Mouse (Mus musculus) activated CD4-positive, CD25-positive, alpha-beta regulatory T cell, adult 4 months (primary cell): ENCODE measurements around the gene Faah. TPM values are rescaled to one million over a fixed set of nuclear protein-coding genes. Genes with fewer than 3 reads are reported as not detected.

ENCODE experiments used
- ATAC-seq: one replicate; pipeline ENCODE4 v1.8.0; 2017
- polyA plus RNA-seq, 2 experiments: library from polyadenylated mRNA; unstranded; fragments of 100-300 nt; shearing (Covaris generic); gene quantifications; one replicate each; pipeline ENCODE4 v1.2.1; 2017

Gene Faah
- polyA plus RNA-seq, 2 experiments from 2014 or later = 35.9 to 43.4 TPM

- ATAC-seq = no peak
Observed at GRCm38 (mm10) chr4:115941242-115941820, 76.4 kb downstream of the Faah start.

GRCm38 (mm10) chr4:115940681-115941080 is 77.0 kb downstream of the Faah start:
- no peak for ATAC-seq

DNA sequence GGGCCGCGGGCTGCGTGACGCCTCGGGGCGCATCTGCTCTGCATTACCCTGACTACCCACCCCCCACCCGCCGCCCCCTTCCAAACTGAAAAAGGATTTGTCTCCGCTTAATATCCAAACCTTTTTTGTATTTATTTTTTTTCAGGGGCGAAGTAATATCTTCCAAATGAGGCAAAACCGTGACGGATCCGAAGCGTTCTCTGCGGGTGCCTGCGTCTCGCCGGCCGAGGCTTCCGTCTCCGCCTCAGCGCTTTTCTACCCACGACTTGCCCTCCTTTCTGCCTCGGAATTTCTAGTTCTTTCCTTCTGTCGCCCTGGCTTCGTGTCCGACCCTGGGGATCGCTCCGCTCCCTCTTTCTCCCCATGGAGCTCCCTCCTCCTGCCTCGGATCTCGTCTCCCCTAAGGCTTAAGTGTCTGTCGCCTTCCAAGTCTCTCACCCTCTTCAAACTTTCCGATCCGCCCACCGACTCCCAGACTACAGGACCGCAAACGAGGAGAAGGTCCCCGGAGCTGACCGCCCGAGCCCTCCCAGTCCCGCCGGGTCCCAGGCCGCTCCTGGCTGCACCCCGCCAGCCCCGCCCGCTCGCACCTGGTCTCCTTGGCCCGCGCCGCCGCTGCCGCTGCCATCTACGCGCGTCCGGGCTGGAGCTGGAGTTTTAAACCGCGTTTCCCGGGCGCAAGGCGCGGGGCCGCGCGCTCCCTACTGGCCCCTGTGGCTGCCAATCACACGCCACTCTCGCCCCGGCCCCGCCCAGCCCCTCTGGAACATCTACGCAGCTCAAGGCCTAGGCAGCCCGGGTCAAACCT is 78.2 kb downstream of the Faah start, which contains the start of gene Dmbx1:
TSS of gene Dmbx1 (minus strand) at position 632 of the 808 bp plus-strand sequence.
- ATAC-seq = no peak

DNA sequence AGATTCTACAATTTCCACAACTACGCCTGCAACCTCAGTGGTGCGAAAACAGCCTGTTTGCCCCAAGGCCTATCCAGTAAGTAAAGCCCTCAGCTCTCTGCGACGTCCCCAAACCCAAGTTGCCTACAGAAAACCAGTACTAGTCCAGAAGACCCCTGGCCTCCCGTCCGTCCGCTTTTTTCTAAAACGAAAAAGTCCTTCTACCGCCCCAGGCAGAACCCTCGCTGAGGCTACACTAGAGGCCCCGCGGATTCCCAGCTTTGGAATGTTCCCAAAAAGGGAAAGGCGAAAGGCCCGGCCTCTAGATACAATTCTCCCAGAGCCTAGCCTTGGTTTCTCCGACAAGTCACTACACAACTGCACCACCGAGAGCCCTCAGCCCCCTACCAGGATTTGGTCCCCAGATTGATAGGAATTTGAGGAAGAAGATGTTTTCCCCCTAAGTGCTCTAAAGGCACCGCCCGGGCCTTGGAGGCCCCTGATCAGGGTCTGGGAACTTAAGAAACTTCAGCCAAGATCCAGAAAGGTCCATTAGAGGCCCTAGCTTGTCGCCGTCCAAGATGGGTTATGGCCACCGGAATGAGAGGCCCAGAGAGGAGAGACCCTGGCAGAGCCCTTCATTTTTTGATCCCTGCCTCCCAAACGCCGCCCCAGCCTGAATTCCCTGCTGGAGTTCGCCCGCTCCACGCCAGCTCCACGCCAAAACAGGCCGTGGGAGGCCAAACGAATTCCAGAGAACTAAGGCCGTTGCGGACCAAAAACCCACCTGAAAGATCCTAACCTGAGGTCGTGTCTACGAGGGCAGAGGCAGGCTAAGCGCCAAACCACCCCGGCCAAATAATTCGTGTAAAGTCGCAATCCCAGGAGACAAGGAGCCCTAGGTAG is 79.2 kb downstream of the Faah start:
- no peak for ATAC-seq

DNA sequence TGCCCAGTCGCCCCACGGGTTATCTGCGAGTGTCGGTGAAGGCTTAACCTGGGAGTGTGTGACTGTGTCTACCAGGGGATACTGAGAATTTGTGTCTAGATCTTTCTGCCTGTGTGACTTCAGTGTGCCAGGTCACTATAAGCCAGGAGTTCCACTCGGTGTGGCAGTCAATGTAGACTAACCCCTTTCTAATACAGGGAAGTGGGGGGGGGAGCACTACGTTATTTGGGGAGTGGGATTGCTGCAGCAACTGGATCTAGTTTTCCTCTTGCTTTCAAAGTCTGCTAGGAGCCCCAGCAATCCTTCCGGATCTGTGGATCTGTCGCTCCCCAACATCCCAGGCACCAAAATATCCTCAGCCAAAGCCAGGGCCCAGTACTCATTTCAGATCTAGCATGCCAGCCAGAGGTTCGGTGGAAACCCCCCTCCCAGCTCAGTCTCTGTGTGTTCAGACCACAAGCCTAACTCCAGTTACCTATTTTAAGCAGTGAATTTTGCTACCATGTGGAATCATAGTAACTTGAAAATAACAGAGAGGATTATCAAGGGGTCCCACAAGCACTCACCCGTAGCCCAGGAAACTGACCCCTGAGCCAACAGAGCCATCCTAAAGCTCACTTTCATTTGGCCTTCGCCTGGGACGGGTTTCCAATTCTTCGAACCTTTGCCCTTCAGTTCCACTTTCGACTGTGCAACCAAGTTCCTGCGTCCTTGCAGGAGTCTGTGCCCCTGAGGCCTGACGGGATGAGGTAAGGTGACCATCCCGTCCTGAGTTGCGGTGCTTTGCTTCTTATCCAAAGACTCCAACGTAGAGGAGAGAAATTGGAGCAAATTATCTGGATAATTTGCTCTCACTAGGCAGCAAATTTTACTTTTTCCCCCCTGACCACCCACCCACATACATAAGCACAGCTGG is 80.4 kb downstream of the Faah start:
- ATAC-seq = no peak

- ATAC-seq = no peak
Observed at GRCm38 (mm10) chr4:115936646-115937045, 81.1 kb downstream of the Faah start.

DNA sequence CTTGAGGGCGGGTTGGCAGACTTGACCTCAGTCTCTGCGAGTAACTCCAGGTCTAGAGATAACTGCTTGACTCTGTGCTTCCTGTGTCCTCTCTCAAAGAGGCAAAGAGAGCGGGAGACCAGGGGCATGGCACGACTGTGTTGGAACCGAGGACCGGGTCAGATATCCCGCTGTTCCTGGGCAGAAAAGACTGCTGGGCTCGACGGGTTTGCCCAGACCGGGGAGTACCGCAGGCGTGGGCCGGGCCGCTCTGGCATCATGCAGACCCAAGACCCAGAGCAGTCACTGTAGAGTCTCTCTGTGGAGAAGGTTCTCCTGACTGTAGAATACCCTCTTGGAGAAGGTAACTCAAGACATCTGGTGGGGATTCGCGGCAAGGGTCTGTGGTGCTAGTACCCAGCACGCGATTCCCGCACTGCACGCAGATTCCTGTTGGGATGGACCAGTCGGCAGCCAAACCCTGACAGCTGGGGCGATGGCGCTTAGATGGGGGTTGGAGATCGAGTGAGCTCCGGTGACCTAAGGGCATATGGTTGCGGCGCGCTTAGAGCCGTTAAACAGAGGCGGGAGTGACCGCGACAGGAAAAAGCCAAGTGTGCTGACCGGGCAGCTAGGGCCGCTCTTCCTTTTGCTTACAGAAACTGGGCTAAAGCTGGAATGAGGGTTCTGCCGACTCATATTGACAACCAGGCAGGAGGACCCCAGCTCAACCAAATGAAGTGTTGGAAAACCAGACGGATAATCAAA is 81.7 kb downstream of the Faah start:
- no peak for ATAC-seq

GRCm38 (mm10) chr4:115931556-115932088 is 86.1 kb downstream of the Faah start:
- no peak for ATAC-seq

- ATAC-seq = no peak
Observed at GRCm38 (mm10) chr4:115927637-115928036, 90.1 kb downstream of the Faah start.

DNA sequence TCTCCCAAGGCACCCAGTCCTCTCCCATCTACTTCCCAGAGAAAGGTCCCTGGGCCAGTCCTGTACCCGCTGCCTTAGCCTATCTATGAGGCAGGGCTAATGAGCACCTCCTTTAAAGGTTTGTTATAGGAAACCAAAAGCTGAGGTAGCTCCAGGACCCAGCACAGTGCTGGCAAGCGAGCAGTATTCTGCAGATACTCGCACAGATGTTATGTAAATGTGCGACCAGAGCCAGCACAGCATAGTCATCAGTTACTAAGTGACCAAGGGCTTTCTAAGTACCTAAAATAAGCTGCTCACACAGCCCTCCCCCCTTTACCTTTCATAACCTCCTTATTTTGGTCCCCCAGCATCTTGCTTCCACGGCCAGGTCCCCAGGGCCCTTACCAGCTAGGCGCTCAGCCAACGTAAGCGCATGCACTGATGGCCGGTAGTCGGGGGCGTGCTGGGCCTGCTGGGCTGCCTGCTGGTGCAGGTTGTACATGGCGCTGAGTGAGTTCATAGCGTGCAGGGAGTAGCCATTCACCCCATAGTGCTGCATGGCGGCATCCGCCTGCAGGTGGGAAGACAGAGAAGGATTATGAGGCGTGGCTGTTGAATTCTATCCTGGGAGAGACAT is 94.4 kb downstream of the Faah start:
- no peak for ATAC-seq

- no peak for ATAC-seq
Observed at GRCm38 (mm10) chr4:115922688-115923087, 95.0 kb downstream of the Faah start.

GRCm38 (mm10) chr4:115919911-115920310 is 97.8 kb downstream of the Faah start:
- no peak for ATAC-seq

Other genes starting within 250 kb of the Faah start
- gene Tex38, start 236.9 kb downstream of the Faah start, polyA plus RNA-seq = under 1 TPM in 1 of 2 experiments, not detected in 1; 0.92 TPM
- gene Atpaf1, start 233.1 kb downstream of the Faah start, polyA plus RNA-seq = 10 to 100 TPM; 22.3 to 25.4 TPM
- 10 to 100 TPM in 1 of 2 experiments, 1 to 10 TPM in 1; 10.0 to 13.4 TPM for gene Mob3c, start 189.8 kb downstream of the Faah start, polyA plus RNA-seq
- 10 to 100 TPM; 30.7 to 46.8 TPM for gene Mknk1, start 178.7 kb downstream of the Faah start, polyA plus RNA-seq
- gene Kncn, start 133.5 kb downstream of the Faah start, polyA plus RNA-seq = not detected
- not detected for gene 6430628N08Rik, start 127.3 kb downstream of the Faah start, polyA plus RNA-seq
- not detected for gene Dmbx1, start 78.0 kb downstream of the Faah start, polyA plus RNA-seq
- 10 to 100 TPM; 21.7 to 26.9 TPM for gene Nsun4, start 36.0 kb upstream of the Faah start, polyA plus RNA-seq
- gene Uqcrh, start 57.1 kb upstream of the Faah start, polyA plus RNA-seq = 1,000 to 10,000 TPM in 1 of 2 experiments, 100 to 1,000 TPM in 1; 979 to 1,004 TPM
- gene Lrrc41, start 57.3 kb upstream of the Faah start, polyA plus RNA-seq = 10 to 100 TPM; 17.5 to 17.9 TPM
- gene Rad54l, start 105.8 kb upstream of the Faah start, polyA plus RNA-seq = 10 to 100 TPM; 10.2 to 11.8 TPM
- gene Pomgnt1, start 105.9 kb upstream of the Faah start, polyA plus RNA-seq = 1 to 10 TPM; 6.0 to 8.2 TPM
- under 1 TPM; 0.15 to 0.63 TPM for gene Lurap1, start 133.4 kb upstream of the Faah start, polyA plus RNA-seq
- gene Tspan1, start 149.7 kb upstream of the Faah start, polyA plus RNA-seq = not detected
- not detected for gene 1700042G07Rik, start 155.4 kb upstream of the Faah start, polyA plus RNA-seq
- gene Gm49337, start 155.5 kb upstream of the Faah start, polyA plus RNA-seq = not detected
- gene Pik3r3, start 203.7 kb upstream of the Faah start, polyA plus RNA-seq = 1 to 10 TPM in 1 of 2 experiments, under 1 TPM in 1; 0.99 to 3.6 TPM